Mouse (Mus musculus) induced T-regulatory cell, adult 2 months (primary cell): ENCODE data around the gene Sugct.
"Not testable (repeated sequence)": the region's sequence is repeated elsewhere in the genome, so short reads cannot be mapped to it uniquely, and the experiment has no call there.

Experiments
- DNase-seq: peaks from one replicate; pipeline ENCODE4 v3.0.0-alpha.2; 2012; ENCODE audit warnings: low read depth

Gene Sugct

DNA sequence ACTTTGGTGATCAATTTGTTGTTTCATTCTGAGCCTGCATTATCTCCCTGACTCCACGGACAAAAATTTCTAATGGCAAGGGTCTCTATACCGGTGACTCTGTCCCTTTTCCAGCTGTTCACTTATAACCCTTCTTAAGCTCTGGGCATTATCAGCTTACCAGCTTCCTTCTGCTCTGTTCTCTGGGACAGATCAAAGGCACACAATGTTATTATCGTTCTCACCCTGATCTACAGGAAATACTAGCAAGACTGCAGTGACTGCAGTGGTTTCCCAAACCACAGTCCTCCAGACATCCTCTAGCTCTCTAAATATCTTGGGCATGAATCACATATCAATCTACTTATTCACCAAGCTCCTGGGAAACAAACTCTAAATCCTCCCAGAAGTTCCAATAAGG is 90.7 kb downstream of the Sugct start:
- DNase-seq: no peak

GRCm38 (mm10) chr13:17603756-17604155 is 91.6 kb downstream of the Sugct start:
- DNase-seq: no peak

- no peak for DNase-seq
These were observed 110.0 kb downstream of the Sugct start for GRCm38 (mm10) chr13:17585267-17585913.

DNA sequence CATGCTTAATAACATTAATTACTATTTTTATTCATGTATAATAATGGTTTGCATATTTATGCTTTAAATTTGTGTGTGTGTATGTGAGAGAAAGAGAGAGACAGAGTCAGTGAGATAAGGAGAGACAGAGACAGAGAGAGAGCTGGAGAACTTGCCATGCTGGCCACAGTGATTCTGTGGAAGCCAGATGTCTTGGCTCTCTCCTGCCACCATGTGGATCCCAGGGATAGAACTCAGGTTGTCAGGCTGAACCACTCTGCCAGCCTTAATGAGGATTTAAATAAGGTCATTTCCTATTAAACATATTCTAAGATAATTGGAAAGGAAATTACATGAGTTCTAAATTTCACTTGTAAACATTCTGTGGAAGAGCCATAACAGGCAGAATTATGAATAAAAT is 110.5 kb downstream of the Sugct start:
- DNase-seq: peak; percentile 4

DNA sequence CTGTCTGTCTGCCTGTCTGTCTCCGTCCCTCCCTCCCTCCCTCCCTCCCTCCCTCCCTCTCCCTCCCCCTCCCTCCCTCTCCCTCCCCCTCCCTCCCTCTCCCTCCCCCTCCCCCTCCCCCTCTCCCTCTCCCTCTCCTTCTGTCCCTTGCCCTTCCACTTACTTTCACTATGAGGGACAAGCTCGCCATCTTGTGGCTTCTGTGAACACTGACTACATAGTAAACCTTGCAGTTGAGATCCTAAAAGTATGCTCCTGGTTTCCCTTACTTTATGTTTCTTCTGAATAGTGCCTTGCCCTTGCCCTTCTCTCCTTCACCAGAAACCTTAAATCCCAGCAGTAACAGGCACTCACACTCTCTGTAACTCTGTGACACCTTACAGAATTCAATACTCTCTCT is 113.7 kb downstream of the Sugct start:
- DNase-seq: no peak

GRCm38 (mm10) chr13:17559357-17559756 is 136.0 kb downstream of the Sugct start:
- no peak for DNase-seq

GRCm38 (mm10) chr13:17536341-17536740 is 159.0 kb downstream of the Sugct start:
- no peak for DNase-seq

GRCm38 (mm10) chr13:17534871-17535270 is 160.5 kb downstream of the Sugct start:
- no peak for DNase-seq

- DNase-seq: no peak
These were observed 160.9 kb downstream of the Sugct start for GRCm38 (mm10) chr13:17534469-17534868.

GRCm38 (mm10) chr13:17511184-17511778 is 184.1 kb downstream of the Sugct start:
- no peak for DNase-seq

DNA sequence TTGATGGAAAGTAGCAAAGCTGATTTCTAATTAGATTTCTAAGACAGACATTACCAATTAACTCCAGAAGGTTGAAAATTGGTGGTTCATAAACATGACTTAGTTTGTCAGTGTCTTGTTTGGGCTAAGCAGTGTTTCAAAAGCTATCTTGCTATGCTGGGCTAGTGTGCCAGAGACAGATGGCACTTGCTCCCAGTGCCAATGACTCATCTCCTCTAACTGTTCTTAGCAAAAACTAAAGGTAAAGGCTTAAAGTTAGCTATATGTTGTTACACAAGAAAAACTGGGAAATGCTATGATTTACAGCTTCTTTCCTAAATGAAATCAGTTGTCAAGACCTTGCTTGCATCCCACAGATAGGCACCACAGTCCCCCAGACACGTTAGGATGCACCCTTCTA is 200.4 kb downstream of the Sugct start:
- no peak for DNase-seq

- DNase-seq: no peak
These were observed 201.2 kb downstream of the Sugct start for GRCm38 (mm10) chr13:17494056-17494574.

- not testable (repeated sequence) for DNase-seq
These were observed 237.4 kb downstream of the Sugct start for GRCm38 (mm10) chr13:17457981-17458380.

DNA sequence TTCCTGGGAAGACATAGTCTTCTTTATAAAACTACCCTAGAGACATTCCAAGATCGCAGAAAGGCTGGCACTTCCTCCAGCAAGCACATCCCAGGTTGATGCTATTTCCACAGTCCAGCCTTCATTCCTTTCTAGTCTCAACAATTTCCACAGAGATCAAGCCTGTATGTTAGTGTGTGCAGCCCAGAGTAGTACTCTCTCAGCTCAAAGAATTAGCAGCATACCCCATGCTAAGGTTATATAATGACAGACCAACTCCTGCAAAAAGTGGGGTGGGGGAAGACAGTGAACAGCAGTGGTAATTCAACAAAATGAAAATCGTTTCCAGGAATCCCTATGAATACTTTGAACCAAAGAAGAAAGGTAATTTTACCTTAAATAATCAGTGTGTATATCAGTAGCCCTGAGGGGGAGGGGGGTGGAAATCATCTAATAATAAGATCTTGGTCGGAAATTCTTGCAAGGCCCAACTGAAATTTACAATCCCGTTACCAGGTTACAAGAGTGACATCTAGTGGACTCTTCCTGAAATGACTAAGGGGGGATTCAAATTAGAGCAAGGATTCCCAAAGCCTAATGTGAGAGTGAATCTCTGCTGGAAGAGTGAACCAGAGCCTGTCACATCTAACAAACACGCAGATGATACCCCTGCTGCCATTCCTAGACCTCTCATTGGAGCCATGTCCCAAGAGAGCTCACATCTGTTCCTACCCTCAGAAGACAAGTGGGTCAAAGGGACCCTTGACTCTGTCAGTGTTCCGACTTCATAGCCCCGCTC is 263.0 kb downstream of the Sugct start:
- peak; percentile 41 for DNase-seq

- no peak for DNase-seq
These were observed 273.5 kb downstream of the Sugct start for GRCm38 (mm10) chr13:17421875-17422274.

DNA sequence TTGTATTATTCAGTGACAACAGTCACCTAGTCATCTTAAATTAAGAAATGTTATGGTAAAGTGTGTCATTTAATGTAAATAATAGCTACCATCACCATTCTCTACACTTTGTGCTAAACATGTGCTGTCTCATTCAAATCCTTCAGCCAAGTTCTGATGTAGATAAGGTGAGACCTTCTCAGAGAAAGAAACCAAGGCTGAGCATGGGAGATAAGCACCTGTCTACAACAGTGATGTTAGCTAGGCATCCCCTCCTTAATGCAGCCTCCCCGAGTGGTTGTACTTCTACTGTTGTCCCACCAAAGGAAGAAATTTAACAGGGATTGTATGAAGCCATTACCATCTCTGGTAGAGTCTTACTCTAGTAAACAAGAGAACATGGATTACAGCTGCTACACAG is 274.8 kb downstream of the Sugct start:
- DNase-seq: no peak

DNA sequence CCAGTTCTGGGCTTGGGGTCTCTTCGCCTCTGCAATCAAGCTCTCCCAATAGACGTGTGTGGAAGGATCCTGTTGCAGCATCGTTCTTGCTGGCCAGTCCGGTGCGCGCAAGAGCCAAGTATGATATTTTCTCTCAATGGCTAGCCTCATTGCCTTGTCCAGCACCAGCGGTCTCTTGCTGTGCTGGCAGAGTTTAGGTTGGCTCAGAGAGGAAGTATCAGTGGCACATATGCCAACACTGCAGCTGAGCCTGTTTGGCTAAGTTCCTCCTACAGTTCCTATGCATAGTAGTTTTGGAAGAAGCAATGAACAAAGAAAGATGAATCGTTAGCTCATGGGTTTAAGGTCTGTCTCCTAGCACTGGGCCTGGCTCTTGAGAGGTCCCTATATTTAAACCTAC is 352.5 kb downstream of the Sugct start:
- no peak for DNase-seq

GRCm38 (mm10) chr13:17335885-17336540 is 359.3 kb downstream of the Sugct start:
- no peak for DNase-seq

- no peak for DNase-seq
These were observed 368.5 kb downstream of the Sugct start for GRCm38 (mm10) chr13:17326863-17327262.

- no peak for DNase-seq
These were observed 393.8 kb downstream of the Sugct start for GRCm38 (mm10) chr13:17301590-17301989.

- DNase-seq: no peak
These were observed 397.8 kb downstream of the Sugct start for GRCm38 (mm10) chr13:17297462-17298005.

DNA sequence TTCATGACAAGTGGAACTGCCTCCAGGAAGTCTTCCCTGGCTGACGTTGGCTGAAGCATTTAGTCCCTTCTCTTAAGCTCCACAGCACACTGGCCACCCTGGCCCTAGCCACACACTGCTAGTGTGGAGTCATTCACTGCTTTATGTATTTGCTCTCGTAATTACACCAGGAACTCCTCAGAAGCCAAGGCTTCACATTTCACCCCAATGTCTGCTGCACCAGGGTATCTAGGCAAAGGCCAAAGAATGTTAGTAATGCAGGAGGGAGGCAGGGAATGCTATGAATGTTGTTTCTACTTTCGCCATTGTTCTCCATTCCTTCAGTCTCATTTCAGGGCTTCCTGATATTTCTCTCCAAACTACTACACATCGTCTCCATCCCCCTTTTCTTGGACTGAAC is 398.4 kb downstream of the Sugct start:
- no peak for DNase-seq
